Mouse (Mus musculus): ENCODE measurements around the gene Zfp184.
"Not testable (repeated sequence)": the region's sequence is repeated elsewhere in the genome, so short reads cannot be mapped to it uniquely, and the experiment has no call there.

GRCm38 (mm10) chr13:21900870-21901565 lies 43.9 kb upstream of the Zfp184 start:
- not testable (repeated sequence) for TF ChIP-seq CTCF (IDR thresholded peaks at IDR 0.05 in 2 of 3, conservative IDR thresholded peaks at IDR 0.05 in 1 of 3; ENCODE audit: control insufficient read depth in 1 of 3, insufficient read depth in 1 of 3, low read depth in 2 of 3, low read length in 3 of 3, poor library complexity in 1 of 3, severe bottlenecking in 1 of 3); CHD2 (IDR thresholded peaks at IDR 0.05; ENCODE audit: low read length); ETS1 (IDR thresholded peaks at IDR 0.05; ENCODE audit: low read depth, low read length); MAFK (IDR thresholded peaks at IDR 0.05; ENCODE audit: borderline replicate concordance, low read depth, low read length); POLR2AphosphoS5 (IDR thresholded peaks at IDR 0.05; ENCODE audit: borderline replicate concordance, low read depth, low read length)
